Mouse (Mus musculus) adrenal gland, adult 18-20 months (tissue): ENCODE data around the gene Bmpr1b. TPM values are rescaled to one million over a fixed set of nuclear protein-coding genes. Genes with fewer than 3 reads are reported as not detected.

Experiments
- DNase-seq, 2 experiments: peaks; one replicate each; pipeline ENCODE4 v3.0.0; 2021 to 2022; ENCODE audit warnings: low spot score in 2 of 2
- total RNA-seq, 2 experiments: library from RNA; stranded (reverse); gene quantifications; 1 replicate in 1 of 2; 2 replicates in 1 of 2; pipeline ENCODE4 v1.2.3; 2021

Gene Bmpr1b
- total RNA-seq, 2 experiments from 2014 or later: 0.58 to 0.66 TPM

DNA sequence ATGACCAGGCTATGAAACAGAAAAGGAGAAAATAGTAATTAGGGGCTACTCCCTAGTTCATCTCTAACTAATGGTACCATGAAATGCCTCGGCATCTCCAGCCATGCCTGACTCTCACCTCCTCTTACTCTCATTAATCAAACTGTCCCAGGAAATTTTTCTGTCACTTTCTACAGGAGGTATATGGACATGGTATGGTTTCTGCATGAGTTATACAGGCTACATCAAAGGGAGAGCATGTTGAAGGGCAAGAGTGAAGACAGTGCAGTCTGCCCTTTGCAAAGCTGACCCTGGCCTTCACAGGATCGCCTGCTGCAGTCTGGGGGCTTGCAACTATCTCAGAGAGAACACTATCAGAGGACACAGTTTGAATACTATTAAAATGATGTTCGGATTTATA is 254.6 kb downstream of the Bmpr1b start:
- DNase-seq: no peak

DNA sequence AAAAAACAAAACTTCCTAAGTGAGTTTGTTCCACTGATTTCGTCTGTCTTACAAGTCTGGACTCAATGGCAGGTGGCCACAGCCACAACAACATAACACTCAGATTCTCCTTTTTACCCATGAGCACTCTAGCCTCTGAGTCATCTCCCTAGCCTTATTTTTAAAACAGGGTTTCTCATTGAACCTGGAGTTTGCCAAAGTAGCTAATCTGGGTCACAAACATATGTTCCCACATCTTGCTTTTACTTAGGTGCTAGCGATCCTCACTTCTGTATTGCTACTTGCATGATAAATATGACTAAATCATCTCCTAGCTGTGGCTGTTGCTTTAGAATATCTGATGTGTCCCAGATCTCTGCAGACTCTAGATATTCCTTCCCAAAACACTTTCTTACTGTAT is 260.1 kb downstream of the Bmpr1b start:
- DNase-seq: no peak

GRCm38 (mm10) chr3:141905903-141906623 is 263.2 kb downstream of the Bmpr1b start:
- DNase-seq: no peak

DNA sequence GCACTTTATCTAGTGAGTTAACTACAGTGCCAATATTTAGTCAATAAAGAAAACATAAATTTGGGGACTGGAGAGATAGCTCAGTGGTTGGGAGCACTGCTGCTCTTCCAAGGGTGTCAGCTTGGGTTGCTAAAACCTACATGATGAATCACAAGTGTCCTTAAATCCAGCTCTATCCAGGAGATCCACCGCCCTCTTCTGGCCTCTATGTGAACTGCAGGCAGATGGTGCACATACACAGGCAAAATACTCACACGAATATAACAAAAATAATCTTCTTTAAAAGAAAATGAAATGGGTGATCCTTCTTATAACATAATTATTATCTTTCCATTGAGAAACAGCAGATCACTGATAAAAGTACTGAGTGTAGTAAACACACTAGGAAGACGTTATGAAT is 268.9 kb downstream of the Bmpr1b start:
- no peak for DNase-seq

- DNase-seq: no peak
Observed at GRCm38 (mm10) chr3:141899521-141899920, 269.7 kb downstream of the Bmpr1b start.

DNA sequence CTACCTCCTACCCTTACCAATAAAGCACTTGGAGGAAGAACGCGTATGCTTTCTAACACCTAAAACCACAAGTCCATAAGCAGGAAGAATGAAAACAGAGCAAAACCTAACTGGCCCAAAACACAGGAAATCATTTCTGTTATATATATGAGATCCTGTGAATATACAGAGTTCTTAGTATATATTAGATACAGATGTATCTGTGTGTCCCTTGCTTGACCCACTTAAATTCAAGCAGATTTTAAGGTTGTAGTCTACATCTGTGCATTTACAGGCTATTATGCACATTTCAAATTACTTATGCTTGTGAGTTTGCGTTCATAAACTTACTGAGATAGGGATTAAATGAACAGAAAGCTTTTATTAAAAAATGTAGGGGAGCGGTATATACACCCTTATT is 271.5 kb downstream of the Bmpr1b start:
- DNase-seq: no peak

DNA sequence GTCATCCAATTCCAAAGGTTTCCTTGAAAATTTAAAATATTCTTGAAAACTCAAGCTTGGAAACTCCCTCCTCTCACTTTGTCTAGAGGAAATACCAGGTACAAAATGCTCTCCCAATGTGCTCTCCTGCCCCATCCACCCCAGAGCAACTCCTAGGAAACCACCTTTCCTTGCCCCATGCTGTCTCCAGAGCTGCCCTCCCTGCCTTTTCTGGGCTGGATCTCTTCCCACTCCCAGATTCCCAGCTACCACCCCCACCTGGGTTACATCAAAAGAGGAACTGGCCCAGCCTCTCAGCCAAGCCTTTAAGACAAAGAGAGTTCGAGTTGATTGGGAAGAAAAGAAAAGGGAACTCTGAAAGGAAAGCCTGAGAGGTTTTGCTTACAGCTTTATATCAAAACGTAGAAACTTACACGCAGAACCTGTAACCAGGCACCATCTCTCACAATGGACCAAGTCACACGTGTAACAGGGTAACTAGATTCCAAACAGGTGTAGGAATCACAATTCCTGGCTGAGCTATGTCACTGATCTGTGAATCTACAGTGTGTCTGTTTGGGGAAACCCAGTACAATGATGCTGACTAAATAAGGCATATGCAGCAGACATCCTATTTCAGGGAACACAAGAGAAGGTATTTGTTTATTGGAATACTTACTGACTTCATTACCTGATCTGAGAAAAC is 272.2 kb downstream of the Bmpr1b start:
- DNase-seq: no peak

GRCm38 (mm10) chr3:141895096-141895495 is 274.1 kb downstream of the Bmpr1b start:
- DNase-seq: no peak

GRCm38 (mm10) chr3:141890668-141891067 is 278.6 kb downstream of the Bmpr1b start:
- DNase-seq: no peak

DNA sequence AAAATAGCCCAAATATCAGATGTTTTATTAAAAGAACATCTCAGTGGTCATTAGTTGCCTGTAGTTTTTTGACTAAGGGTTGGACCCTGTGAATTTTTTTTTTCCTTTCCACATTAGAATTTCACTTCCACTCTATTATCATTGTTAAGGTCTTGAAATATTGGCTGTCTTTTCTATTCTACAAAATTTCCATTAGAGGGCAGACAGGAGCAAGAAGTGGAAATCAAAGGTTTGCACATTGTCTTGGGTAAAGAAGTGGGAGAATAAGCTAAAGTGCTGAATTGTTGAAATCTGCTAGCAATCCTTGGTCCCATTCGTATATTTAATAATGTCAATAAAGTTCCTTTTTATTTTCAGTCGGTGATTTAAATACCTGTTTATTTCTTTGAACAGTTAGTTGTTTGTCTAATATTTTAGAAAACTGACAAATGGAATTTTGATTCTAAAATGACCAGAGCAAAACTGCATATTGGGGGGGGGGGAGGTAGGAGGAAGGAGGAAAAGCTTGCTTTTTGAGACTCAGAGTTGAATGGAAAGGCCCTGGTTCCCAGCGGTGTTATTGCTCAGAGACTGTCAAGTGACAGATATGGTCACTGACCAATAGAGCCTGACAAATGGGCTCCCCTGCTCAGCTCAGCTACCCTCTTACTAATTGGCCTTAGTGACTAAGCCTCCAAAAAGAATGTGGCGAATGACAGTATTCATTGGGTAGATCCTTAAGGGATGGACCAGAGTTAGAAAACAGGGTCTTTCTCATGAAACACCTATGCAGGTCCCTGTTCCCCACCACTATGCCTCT is 281.6 kb downstream of the Bmpr1b start:
- no peak for DNase-seq

DNA sequence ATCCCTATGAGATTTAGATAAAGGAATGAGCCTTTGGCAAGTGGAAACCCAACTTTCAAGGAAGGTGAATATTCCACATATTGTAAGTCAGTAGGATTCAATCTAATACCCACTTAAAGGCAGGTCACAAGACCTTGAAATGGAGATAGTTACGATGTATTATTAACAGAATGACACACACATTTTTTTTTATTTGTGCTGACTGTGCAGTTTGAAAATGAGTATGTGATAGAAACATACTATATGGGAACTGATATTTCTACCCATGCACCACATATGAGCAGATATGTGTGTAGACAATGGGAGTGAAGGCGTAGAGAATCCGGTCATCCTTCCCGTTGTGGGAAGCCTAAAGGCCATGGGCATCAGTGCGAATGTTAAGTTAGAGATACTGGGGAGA is 285.0 kb downstream of the Bmpr1b start:
- DNase-seq: no peak

- DNase-seq: no peak
Observed at GRCm38 (mm10) chr3:141882496-141882895, 286.7 kb downstream of the Bmpr1b start.

DNA sequence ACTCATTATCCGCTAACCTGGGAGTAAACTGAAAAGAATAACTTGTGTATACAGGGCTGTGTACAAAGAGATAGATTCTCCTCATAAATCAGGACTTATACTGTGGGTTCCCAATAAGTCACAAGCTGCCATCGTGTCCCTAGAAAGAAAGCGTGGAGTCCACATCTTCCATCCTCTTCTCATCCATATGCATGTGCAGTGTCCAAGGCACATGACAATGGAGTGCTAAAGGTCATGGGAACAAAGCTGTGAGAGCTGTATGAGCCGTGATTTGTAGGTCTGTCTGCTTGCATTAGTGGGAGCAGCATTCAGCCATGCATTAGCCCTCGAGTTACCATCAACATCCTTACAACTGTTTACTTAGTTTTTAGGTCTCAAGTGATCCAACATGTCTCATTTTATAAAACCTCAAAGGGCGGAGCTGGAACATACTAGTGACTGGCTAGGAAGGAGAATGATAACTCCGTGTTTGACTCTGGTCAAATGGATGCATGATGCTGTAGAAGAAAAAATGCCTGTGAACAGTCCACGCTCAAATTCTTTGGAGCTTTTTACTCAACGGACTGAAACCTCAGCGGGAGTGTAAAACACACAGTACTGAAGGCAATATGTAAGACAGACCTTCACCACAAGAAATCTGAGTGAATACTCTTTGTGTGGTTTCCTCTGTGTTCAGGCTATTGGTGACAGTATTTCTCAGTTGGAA is 296.7 kb downstream of the Bmpr1b start:
- DNase-seq: no peak

DNA sequence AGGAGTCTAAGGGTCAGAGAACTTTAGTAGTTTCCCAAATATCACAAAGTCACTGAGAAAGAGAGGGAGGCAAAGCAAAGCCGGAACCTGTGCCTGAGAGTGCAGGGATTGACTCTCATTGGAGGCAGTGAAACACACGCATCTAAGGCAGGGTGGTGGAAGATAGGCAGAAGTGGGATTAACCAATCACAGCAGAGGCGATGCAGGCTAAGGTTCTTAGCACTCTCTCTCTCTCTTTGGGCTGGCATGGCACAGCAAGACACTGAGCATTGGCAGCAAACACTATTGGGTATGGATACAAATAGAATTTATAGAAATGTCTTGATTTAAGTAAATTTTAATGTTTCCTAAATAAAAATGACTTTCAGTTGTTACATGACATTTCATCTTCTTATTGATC is 297.4 kb downstream of the Bmpr1b start:
- no peak for DNase-seq

DNA sequence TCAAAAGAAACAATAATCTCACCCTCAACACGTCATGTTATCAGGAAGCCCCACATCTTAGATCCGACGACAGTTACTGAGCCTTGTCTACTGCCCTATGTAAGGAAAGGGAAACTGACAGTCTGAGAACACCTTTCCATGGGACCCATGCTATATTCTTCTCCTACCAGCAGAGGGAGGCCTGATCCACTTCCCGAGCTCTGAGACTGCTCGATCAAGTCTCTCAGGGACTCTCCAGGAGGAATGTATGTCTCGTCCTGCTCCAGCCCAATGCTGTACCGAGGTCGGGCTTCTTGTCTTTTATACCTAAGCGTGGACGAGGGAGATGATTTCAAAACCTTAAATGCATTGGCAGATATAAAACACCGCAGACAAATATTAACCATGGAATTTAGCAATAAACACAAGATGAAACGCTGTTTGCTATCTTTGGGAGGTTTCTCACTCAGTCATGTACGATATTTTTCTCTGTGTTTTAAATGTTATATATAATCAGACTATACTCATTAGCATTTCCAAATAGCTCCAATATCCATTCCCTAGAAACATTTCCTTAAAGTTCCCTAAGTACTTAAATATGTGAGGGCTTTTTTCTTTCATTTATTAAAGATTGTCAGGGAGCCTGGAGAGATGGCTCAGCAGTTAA is 306.3 kb downstream of the Bmpr1b start:
- DNase-seq: peak; percentile 23 to 28

- no peak for DNase-seq
Observed at GRCm38 (mm10) chr3:141857123-141857522, 312.1 kb downstream of the Bmpr1b start.

DNA sequence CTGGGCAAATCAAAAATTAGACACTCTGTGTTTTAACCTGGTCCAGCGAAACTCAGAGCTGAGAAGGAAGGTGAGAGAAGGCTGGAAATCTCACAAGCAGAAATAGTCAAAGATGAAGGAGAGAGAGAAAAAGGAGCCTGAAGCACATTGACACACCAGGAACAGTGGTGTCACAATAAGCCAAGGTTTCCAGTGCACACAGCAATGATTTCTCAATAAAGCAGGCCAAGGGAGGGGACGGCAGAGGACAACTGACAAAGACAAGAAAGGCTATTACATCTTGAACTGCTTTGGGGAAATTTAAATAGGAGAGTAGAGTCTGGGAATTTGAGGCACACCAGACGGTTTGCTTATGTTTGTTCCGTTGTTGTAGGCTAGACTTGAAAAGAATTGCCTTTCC is 314.9 kb downstream of the Bmpr1b start:
- DNase-seq: no peak

DNA sequence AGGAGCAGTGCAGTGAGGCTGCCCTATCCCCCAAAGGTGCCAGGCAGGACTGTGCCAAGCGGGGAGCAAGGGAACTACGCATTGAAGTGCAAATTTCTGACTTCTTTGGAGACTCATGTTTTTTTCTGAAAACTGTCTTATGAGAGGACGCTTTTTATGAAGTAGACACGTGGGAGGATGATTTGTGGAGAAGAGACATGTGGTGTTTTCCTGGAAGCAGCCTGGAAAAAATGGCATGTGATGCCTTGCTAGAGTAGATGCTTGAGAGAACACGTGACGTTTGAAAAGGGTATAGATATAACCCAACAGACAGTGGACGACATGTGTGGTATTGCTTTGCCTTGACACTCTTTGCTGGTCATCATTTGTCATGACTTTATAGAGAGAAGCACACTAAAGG is 319.1 kb downstream of the Bmpr1b start:
- DNase-seq: no peak

GRCm38 (mm10) chr3:141849206-141849605 is 320.0 kb downstream of the Bmpr1b start:
- DNase-seq: no peak

GRCm38 (mm10) chr3:141838864-141839263 is 330.4 kb downstream of the Bmpr1b start:
- peak in 1 of 2 experiments; percentile 17 for DNase-seq

DNA sequence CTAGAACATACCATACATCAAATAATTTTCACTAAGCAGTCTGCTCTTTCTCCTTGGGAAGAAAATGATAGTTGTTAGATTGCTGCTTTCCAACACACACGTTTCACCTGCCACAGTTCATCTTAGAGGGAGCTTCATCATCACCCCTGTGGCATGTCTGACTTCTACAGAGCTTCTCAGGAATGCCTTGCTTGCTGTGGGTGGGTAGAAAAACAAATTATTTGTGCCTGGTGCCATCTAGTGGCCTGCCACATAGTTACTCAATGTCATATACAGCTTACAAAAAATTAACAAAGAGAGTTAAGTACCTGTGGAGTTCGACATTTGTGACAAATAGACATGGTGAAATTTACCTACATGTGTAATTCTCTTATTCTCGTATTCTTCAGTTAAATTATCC is 338.1 kb downstream of the Bmpr1b start:
- DNase-seq: peak; percentile 47 to 56
